Mouse (Mus musculus) cortical plate, adult 2 months (tissue): Measurements from ENCODE around the gene Adora1.

ENCODE experiments used
- CTCF ChIP-seq: fragments of 200-500 bp; IDR thresholded peaks from 2 replicates; pipeline ENCODE4 v1.5.1; 2011; ENCODE audit warnings: mild to moderate bottlenecking, control low read depth, low read length; ENCODE audit not compliant: insufficient read depth; ENCODE audit errors: extremely low read depth
- POLR2A ChIP-seq: fragments of 200-500 bp; IDR thresholded peaks from 2 replicates; pipeline ENCODE4 v1.6.1; 2011; ENCODE audit warnings: mild to moderate bottlenecking, low read length, control low read depth; ENCODE audit not compliant: insufficient read depth; ENCODE audit errors: extremely low read depth

GRCm38 (mm10) chr1:134211043-134211442 lies 24.2 kb downstream of the Adora1 start:
- TF ChIP-seq CTCF (no peak), POLR2A (no peak)
